Mouse (Mus musculus) E14TG2a.4 (cell line): ENCODE measurements around the gene Nfu1.

ENCODE experiments used
- H3K27me3 ChIP-seq: 2 replicates; pipeline ENCODE4 v1.6.1; 2014; ENCODE audit warnings: low read length, control low read depth; ENCODE audit not compliant: insufficient read depth
- H3K36me3 ChIP-seq: 2 replicates; pipeline ENCODE4 v1.6.1; 2014; ENCODE audit warnings: low read length, control low read depth; ENCODE audit not compliant: insufficient read depth
- H3K4me1 ChIP-seq: replicated peaks from 2 replicates; pipeline ENCODE4 v1.6.1; 2014; ENCODE audit warnings: low read depth, low read length, control low read depth
- H3K4me3 ChIP-seq: replicated peaks from 2 replicates; pipeline ENCODE4 v1.5.1; 2014; ENCODE audit warnings: mild to moderate bottlenecking, low read length
- H3K9me3 ChIP-seq: 2 replicates; pipeline ENCODE4 v1.6.1; 2014; ENCODE audit warnings: low read length, control low read depth
- CTCF ChIP-seq: conservative IDR thresholded peaks from 2 replicates; pipeline ENCODE4 v1.5.1; 2014; ENCODE audit warnings: low read length
- NANOG ChIP-seq: IDR thresholded peaks from 2 replicates; pipeline ENCODE4 v1.6.1; 2014; ENCODE audit warnings: borderline replicate concordance, low read length, mixed read lengths
- POU5F1 ChIP-seq: IDR thresholded peaks from 2 replicates; pipeline ENCODE4 v1.6.1; 2014; ENCODE audit warnings: low read length, borderline replicate concordance

Gene Nfu1

GRCm38 (mm10) chr6:87072759-87073158, 63.7 kb downstream of the Nfu1 start:
- Histone ChIP-seq H3K9me3 (no peaks in the 10 kb centered on the region), H3K4me1 (no peaks in the 10 kb centered on the region), H3K27me3 (no peaks in the 10 kb centered on the region), H3K36me3 (peaks cover 54% of the 10 kb centered on the region), H3K4me3 (no peak overlapping the region)
- TF ChIP-seq NANOG = no peak

- Histone ChIP-seq H3K27me3 (no peaks in the 10 kb centered on the region), H3K4me3 (no peak overlapping the region), H3K9me3 (no peaks in the 10 kb centered on the region), H3K4me1 (no peaks in the 10 kb centered on the region), H3K36me3 (peaks cover 36% of the 10 kb centered on the region)
- TF ChIP-seq POU5F1 (no peak), NANOG (no peak), CTCF (no peak)
Observed at GRCm38 (mm10) chr6:87075092-87075685, 66.2 kb downstream of the Nfu1 start.
